Mouse (Mus musculus): ENCODE data around the gene Exog. TPM values are rescaled to one million over a fixed set of nuclear protein-coding genes. Genes with fewer than 3 reads are reported as not detected.

Exog gene
- polyA plus RNA-seq, 1 experiment from 2014 or later, result 54.4 TPM

- H3K27ac ChIP-seq (replicated peaks; ENCODE audit: low read depth, low read length), result no peak overlapping the region
- no peak for DNase-seq (ENCODE audit: low spot score)
- H3K4me1 ChIP-seq (ENCODE audit: control insufficient read depth, insufficient read depth, low read length), result peaks cover 7% of the 10 kb centered on the region
- ATAC-seq (ENCODE audit: insufficient number of reproducible peaks, low FRiP score, low TSS enrichment, low read depth), result no peak
- peaks cover 4% of the 10 kb centered on the region; the same call in 1 of the 2 replicates for H3K36me3 ChIP-seq (ENCODE audit: control insufficient read depth, insufficient read depth, low read length)
- H3K9me3 ChIP-seq (ENCODE audit: control insufficient read depth, low read length), result no peaks in the 10 kb centered on the region; the same call in 1 of the 2 replicates
- no peak overlapping the region for H3K9ac ChIP-seq (ENCODE audit: low read length)
- no peak overlapping the region for H3K4me3 ChIP-seq (ENCODE audit: low read depth, low read length)
- no peaks in the 10 kb centered on the region for H3K27me3 ChIP-seq (ENCODE audit: control insufficient read depth, insufficient read depth, low read length)
- WGBS, result 86% methylated on average over 11 of the region's 11 CpGs
- no peak overlapping the region for H3K4me2 ChIP-seq (ENCODE audit: low read depth, severe bottlenecking)
Measured at GRCm38 (mm10) chr9:119408898-119409664, 35.7 kb upstream of the Exog start.

DNA sequence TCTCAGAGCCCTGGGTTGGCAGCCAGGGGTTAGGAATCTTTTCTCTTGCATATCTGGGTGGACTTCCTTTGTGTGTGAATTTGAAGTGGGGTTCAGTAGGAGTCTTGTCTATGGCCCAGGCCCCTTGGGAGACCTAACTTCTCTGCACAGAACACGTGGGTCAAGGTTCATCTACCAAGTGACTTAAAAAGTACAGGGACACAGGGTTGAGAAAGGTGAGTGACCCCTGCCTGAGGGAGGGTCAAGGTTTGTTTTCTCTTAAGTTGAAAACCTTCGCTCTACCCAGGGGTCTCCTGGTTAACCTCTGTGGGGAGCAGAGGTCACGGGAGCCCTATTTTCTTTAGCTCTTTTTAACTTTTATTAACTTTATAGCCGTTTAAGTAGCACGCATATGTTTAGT lies 34.9 kb upstream of the Exog start:
- no peak overlapping the region for H3K4me2 ChIP-seq (ENCODE audit: low read depth, severe bottlenecking)
- ATAC-seq (ENCODE audit: insufficient number of reproducible peaks, low FRiP score, low TSS enrichment, low read depth) (no peak), DNase-seq (ENCODE audit: low spot score) (no peak)
- H3K27ac ChIP-seq (replicated peaks; ENCODE audit: low read depth, low read length), result no peak overlapping the region
- H3K9me3 ChIP-seq (ENCODE audit: control insufficient read depth, low read length), result no peaks in the 10 kb centered on the region; the same call in 1 of the 2 replicates
- 83% methylated on average over 5 of the region's 5 CpGs for WGBS
- no peak overlapping the region for H3K9ac ChIP-seq (ENCODE audit: low read length)
- H3K4me1 ChIP-seq (ENCODE audit: control insufficient read depth, insufficient read depth, low read length), result 0 out of 2 replicates have a peak, but pooled peaks cover 3% of the 10 kb centered on the region
- H3K27me3 ChIP-seq (ENCODE audit: control insufficient read depth, insufficient read depth, low read length), result no peaks in the 10 kb centered on the region
- peaks cover 4% of the 10 kb centered on the region; the same call in 1 of the 2 replicates for H3K36me3 ChIP-seq (ENCODE audit: control insufficient read depth, insufficient read depth, low read length)
- H3K4me3 ChIP-seq (ENCODE audit: low read depth, low read length), result no peak overlapping the region

GRCm38 (mm10) chr9:119418025-119418424 lies 26.7 kb upstream of the Exog start:
- DNase-seq (ENCODE audit: low spot score) (no peak), ATAC-seq (ENCODE audit: insufficient number of reproducible peaks, low FRiP score, low TSS enrichment, low read depth) (no peak)
- Histone ChIP-seq H3K9ac (ENCODE audit: low read length) (no peak overlapping the region), H3K27ac (replicated peaks; ENCODE audit: low read depth, low read length) (no peak overlapping the region), H3K4me2 (ENCODE audit: low read depth, severe bottlenecking) (no peak overlapping the region), H3K27me3 (ENCODE audit: control insufficient read depth, insufficient read depth, low read length) (no peaks in the 10 kb centered on the region), H3K4me1 (ENCODE audit: control insufficient read depth, insufficient read depth, low read length) (no peaks in the 10 kb centered on the region), H3K9me3 (ENCODE audit: control insufficient read depth, low read length) (no peaks in the 10 kb centered on the region), H3K4me3 (ENCODE audit: low read depth, low read length) (no peak overlapping the region), H3K36me3 (ENCODE audit: control insufficient read depth, insufficient read depth, low read length) (no peaks in the 10 kb centered on the region)
- WGBS, result 83% methylated on average over 18 of the region's 18 CpGs

DNA sequence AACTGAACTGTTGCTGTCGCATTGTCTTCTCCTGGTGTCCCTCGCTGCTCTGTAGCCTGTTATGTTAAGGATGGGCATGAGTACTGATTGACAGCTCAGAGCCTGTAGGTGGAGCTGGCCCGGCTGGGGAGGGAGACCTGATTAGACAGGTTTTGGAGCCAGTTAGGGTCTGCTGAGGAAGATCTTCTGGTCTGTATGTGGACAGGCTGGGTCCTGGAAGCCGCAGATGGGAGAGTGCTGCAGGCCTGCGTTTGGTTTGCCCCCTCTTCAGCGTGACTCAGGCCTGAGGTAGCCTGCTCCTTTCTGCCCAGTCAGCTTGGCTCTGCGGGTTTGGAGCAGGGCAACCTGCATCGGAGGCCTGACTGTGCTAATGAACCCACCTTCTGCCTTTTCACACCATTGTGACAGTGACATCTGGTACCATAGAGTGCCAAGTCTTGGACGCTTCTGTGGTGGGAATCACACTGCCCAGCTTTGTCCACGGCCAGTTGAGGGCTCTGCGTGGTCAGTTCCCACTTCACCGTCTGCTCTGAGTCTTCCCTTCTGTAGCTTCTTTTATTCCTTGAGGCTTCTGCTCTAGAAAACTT lies 24.8 kb upstream of the Exog start:
- no peak overlapping the region for H3K4me3 ChIP-seq (ENCODE audit: low read depth, low read length)
- no peaks in the 10 kb centered on the region for H3K27me3 ChIP-seq (ENCODE audit: control insufficient read depth, insufficient read depth, low read length)
- no peak for DNase-seq (ENCODE audit: low spot score)
- ATAC-seq (ENCODE audit: insufficient number of reproducible peaks, low FRiP score, low TSS enrichment, low read depth), result no peak
- H3K9me3 ChIP-seq (ENCODE audit: control insufficient read depth, low read length), result no peaks in the 10 kb centered on the region
- no peak overlapping the region for H3K4me2 ChIP-seq (ENCODE audit: low read depth, severe bottlenecking)
- no peak overlapping the region for H3K27ac ChIP-seq (replicated peaks; ENCODE audit: low read depth, low read length)
- H3K9ac ChIP-seq (ENCODE audit: low read length), result no peak overlapping the region
- WGBS, result 82% methylated on average over 12 of the region's 12 CpGs
- H3K36me3 ChIP-seq (ENCODE audit: control insufficient read depth, insufficient read depth, low read length), result no peaks in the 10 kb centered on the region
- peaks cover 7% of the 10 kb centered on the region for H3K4me1 ChIP-seq (ENCODE audit: control insufficient read depth, insufficient read depth, low read length)

GRCm38 (mm10) chr9:119425217-119425975 lies 19.3 kb upstream of the Exog start:
- Histone ChIP-seq H3K27me3 (ENCODE audit: control insufficient read depth, insufficient read depth, low read length) (no peaks in the 10 kb centered on the region), H3K27ac (replicated peaks; ENCODE audit: low read depth, low read length) (no peak overlapping the region), H3K4me2 (ENCODE audit: low read depth, severe bottlenecking) (no peak overlapping the region), H3K4me1 (ENCODE audit: control insufficient read depth, insufficient read depth, low read length) (peaks cover 18% of the 10 kb centered on the region), H3K36me3 (ENCODE audit: control insufficient read depth, insufficient read depth, low read length) (peaks cover 9% of the 10 kb centered on the region), H3K9ac (ENCODE audit: low read length) (no peak overlapping the region), H3K9me3 (ENCODE audit: control insufficient read depth, low read length) (no peaks in the 10 kb centered on the region), H3K4me3 (ENCODE audit: low read depth, low read length) (no peak overlapping the region)
- WGBS, result 38% methylated on average over 7 of the region's 7 CpGs
- peak; percentile 59 for ATAC-seq (ENCODE audit: insufficient number of reproducible peaks, low FRiP score, low TSS enrichment, low read depth)
- DNase-seq (ENCODE audit: low spot score), result peak; percentile 37

GRCm38 (mm10) chr9:119425976-119426415 lies 18.7 kb upstream of the Exog start:
- Histone ChIP-seq H3K27ac (replicated peaks; ENCODE audit: low read depth, low read length) (no peak overlapping the region), H3K4me1 (ENCODE audit: control insufficient read depth, insufficient read depth, low read length) (peaks cover 18% of the 10 kb centered on the region), H3K4me2 (ENCODE audit: low read depth, severe bottlenecking) (no peak overlapping the region), H3K9me3 (ENCODE audit: control insufficient read depth, low read length) (no peaks in the 10 kb centered on the region), H3K27me3 (ENCODE audit: control insufficient read depth, insufficient read depth, low read length) (no peaks in the 10 kb centered on the region), H3K36me3 (ENCODE audit: control insufficient read depth, insufficient read depth, low read length) (peaks cover 9% of the 10 kb centered on the region), H3K4me3 (ENCODE audit: low read depth, low read length) (no peak overlapping the region), H3K9ac (ENCODE audit: low read length) (no peak overlapping the region)
- 89% methylated on average over 13 of the region's 13 CpGs for WGBS
- ATAC-seq (ENCODE audit: insufficient number of reproducible peaks, low FRiP score, low TSS enrichment, low read depth) (no peak), DNase-seq (ENCODE audit: low spot score) (no peak)

- Histone ChIP-seq H3K27ac (replicated peaks; ENCODE audit: low read depth, low read length) (no peak overlapping the region), H3K4me1 (ENCODE audit: control insufficient read depth, insufficient read depth, low read length) (peaks cover 18% of the 10 kb centered on the region), H3K4me3 (ENCODE audit: low read depth, low read length) (no peak overlapping the region), H3K36me3 (ENCODE audit: control insufficient read depth, insufficient read depth, low read length) (peaks cover 9% of the 10 kb centered on the region), H3K27me3 (ENCODE audit: control insufficient read depth, insufficient read depth, low read length) (no peaks in the 10 kb centered on the region), H3K4me2 (ENCODE audit: low read depth, severe bottlenecking) (no peak overlapping the region), H3K9me3 (ENCODE audit: control insufficient read depth, low read length) (no peaks in the 10 kb centered on the region), H3K9ac (ENCODE audit: low read length) (no peak overlapping the region)
- WGBS, result 82% methylated on average over 7 of the region's 7 CpGs
- ATAC-seq (ENCODE audit: insufficient number of reproducible peaks, low FRiP score, low TSS enrichment, low read depth) (no peak), DNase-seq (ENCODE audit: low spot score) (no peak)
Measured at GRCm38 (mm10) chr9:119426483-119426882, 18.3 kb upstream of the Exog start.

GRCm38 (mm10) chr9:119430311-119430710 lies 14.4 kb upstream of the Exog start:
- 65% methylated on average over 7 of the region's 7 CpGs for WGBS
- no peak overlapping the region for H3K4me3 ChIP-seq (ENCODE audit: low read depth, low read length)

More at GRCm38 (mm10) chr9:119430311-119430710, 14.4 kb upstream of the Exog start:
- H3K27me3 ChIP-seq (ENCODE audit: control insufficient read depth, insufficient read depth, low read length), result no peaks in the 10 kb centered on the region
- ATAC-seq (ENCODE audit: insufficient number of reproducible peaks, low FRiP score, low TSS enrichment, low read depth) (peak; percentile 45; the same call in 1 of the 2 replicates), DNase-seq (ENCODE audit: low spot score) (peak; percentile 81)
- peaks cover 14% of the 10 kb centered on the region for H3K36me3 ChIP-seq (ENCODE audit: control insufficient read depth, insufficient read depth, low read length)
- no peak overlapping the region for H3K4me2 ChIP-seq (ENCODE audit: low read depth, severe bottlenecking)
- peaks cover 7% of the 10 kb centered on the region for H3K4me1 ChIP-seq (ENCODE audit: control insufficient read depth, insufficient read depth, low read length)
- no peak overlapping the region for H3K27ac ChIP-seq (replicated peaks; ENCODE audit: low read depth, low read length)
- H3K9me3 ChIP-seq (ENCODE audit: control insufficient read depth, low read length), result no peaks in the 10 kb centered on the region
- no peak overlapping the region for H3K9ac ChIP-seq (ENCODE audit: low read length)
